Mouse (Mus musculus) heart, postnatal 25 days (tissue): ENCODE data around the gene Bcl2l14. TPM values are rescaled to one million over a fixed set of nuclear protein-coding genes. Genes with fewer than 3 reads are reported as not detected.

Experiments
- total RNA-seq, 2 experiments: library from RNA; stranded (reverse); gene quantifications; 2 replicates each; pipeline ENCODE4 v1.2.3; 2021

The Bcl2l14 gene
- total RNA-seq, 2 experiments from 2014 or later, result not detected

Other genes starting within 250 kb of the Bcl2l14 start
- gene Lrp6, start 170.6 kb downstream of the Bcl2l14 start, total RNA-seq, result 10 to 100 TPM; 55.3 to 59.1 TPM
- gene Mansc1, start 236.2 kb downstream of the Bcl2l14 start, total RNA-seq, result 1 to 10 TPM; 5.5 TPM
- 10 to 100 TPM in 1 of 2 experiments, 1 to 10 TPM in 1; 9.1 to 10.3 TPM for gene Borcs5, start 243.2 kb downstream of the Bcl2l14 start, total RNA-seq